Mouse (Mus musculus): Measurements from ENCODE around the gene Gm45062.

Gm45062 gene

DNA sequence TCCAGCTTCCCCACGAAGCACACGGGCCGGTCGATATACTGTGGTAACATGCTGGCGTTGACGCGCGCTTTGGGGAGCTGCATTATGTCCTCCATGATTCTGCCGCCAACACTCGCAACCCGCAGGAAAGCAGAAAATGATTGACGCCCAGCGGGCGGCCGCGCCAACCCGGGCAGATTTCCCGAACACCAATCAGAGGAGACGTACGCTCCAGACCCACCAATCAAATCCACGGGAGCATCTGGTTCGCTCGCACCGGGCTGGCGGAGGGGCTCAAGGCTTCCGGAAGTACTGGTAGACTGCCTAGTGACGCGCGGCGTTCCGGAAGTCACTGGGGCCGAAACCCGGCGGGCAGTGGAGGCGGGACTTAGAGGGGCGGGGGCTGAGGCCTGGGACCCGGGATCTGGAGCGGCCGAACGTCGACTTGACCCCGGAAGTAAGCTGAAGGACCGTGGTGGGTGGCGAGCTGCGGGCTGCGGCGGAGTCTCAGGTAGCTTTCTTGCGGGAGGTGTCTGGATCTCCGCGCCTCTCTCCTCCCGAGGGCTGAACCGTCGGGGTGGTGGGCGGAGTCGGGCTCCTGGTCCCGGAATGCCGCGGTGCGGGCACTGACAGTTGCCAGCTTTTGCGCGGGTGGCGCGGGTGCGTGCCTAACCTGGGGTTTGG, at the start of gene Gm45062, which contains the start of the genes Rpa3 and Umad1:
Gene Gm45062, plus strand, starts transcription at position 447 of the 663 bp plus-strand sequence.
Gene Rpa3, minus strand, starts transcription at position 170 of the 663 bp plus-strand sequence.
Gene Umad1, plus strand, starts transcription at position 285 of the 663 bp plus-strand sequence.
- DNase-seq (ENCODE audit: low spot score) = peak; percentile 94

DNA sequence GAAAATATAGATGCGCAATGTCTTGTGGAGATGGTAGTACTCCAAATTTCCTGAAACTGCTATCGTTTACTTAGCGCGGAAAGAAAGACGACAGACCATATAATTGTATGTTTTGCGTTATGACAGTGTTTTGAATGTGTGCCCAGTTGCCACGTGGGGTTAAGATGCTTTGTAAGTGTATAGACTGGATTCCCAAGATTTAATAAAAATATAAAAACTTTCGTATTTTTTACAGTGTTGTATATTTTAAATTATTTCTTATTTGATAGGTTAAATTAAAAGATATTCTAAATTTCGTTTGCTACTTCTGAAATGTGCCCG, 49.4 kb upstream of the Gm45062 start:
- no peak for DNase-seq (ENCODE audit: low spot score)

- DNase-seq (ENCODE audit: low spot score) = no peak
Observed at GRCm38 (mm10) chr6:8210661-8211060, 48.6 kb upstream of the Gm45062 start.

- DNase-seq (ENCODE audit: low spot score) = no peak
Observed at GRCm38 (mm10) chr6:8227035-8227434, 32.2 kb upstream of the Gm45062 start.

GRCm38 (mm10) chr6:8228596-8228995, 30.7 kb upstream of the Gm45062 start:
- no peak for DNase-seq (ENCODE audit: low spot score)

DNA sequence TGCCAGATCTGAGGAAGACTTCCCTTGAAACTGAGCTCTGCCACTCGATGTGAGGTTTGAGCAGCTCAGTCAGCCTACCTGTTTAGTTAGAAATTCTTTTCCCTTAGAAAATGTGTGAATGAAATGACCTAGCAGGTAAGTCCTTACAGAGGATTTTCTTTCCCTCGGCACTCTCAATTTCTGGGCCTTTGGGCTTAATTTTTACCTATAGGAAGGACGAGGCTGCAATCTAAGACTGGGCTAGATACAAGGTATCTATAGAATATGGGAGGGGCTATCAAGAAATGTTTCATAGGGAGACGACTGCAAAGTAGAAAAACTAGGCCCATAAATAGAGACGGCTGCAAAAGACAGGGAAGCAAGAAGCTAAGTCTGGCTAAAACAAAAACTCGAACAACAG, 934 bp upstream of the Gm45062 start:
- DNase-seq (ENCODE audit: low spot score) = no peak

DNA sequence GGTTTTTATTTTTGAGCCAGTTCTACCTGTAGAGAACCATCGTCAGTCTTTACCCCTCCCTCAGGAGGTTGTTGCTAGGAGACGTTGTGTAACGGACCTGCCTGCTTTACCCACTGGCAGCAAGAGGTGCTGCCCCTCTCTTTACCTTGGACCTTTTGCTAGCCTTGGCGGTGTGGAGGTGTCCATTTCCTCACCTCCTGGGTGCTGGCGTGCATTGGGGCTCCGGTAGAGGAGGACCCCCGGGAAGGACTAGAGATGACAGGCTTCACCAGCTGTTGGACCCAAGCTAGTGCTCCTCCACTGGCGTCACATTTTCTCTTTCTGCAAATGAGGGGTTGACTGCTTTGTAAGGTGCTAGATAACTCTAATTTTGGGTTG, 406 bp downstream of the Gm45062 start:
- no peak for DNase-seq (ENCODE audit: low spot score)

GRCm38 (mm10) chr6:8271047-8271446, 11.8 kb downstream of the Gm45062 start:
- DNase-seq (ENCODE audit: low spot score) = no peak

GRCm38 (mm10) chr6:8274387-8275054, 15.3 kb downstream of the Gm45062 start:
- DNase-seq (ENCODE audit: low spot score) = peak; percentile 25

GRCm38 (mm10) chr6:8275098-8275497, 15.8 kb downstream of the Gm45062 start:
- DNase-seq (ENCODE audit: low spot score) = no peak

- DNase-seq (ENCODE audit: low spot score) = no peak
Observed at GRCm38 (mm10) chr6:8276431-8276830, 17.2 kb downstream of the Gm45062 start.

- DNase-seq (ENCODE audit: low spot score) = no peak
Observed at GRCm38 (mm10) chr6:8278426-8279002, 19.3 kb downstream of the Gm45062 start.

GRCm38 (mm10) chr6:8283255-8283654, 24.0 kb downstream of the Gm45062 start:
- no peak for DNase-seq (ENCODE audit: low spot score)

GRCm38 (mm10) chr6:8285401-8285960, 26.2 kb downstream of the Gm45062 start:
- DNase-seq (ENCODE audit: low spot score) = no peak

DNA sequence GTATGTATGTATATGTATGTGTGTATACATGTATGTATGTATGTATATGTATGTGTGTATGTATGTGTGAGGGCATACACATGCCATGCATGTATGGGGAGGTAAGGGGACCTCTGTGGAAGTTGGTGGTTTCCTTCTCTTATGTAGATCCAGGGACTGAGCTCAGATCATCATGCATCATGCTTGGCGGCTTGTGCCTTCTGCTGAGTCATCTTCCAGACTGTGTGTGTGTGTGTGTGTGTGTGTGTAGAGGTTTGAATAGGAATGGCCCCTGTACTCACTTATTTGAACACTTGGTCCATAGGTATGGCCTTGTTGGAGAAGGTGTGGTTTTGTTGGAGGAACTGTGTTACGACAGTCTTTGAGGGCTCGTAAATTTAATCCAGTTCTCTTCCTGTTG, 26.9 kb downstream of the Gm45062 start:
- no peak for DNase-seq (ENCODE audit: low spot score)

GRCm38 (mm10) chr6:8288755-8289580, 29.7 kb downstream of the Gm45062 start:
- no peak for DNase-seq (ENCODE audit: low spot score)

DNA sequence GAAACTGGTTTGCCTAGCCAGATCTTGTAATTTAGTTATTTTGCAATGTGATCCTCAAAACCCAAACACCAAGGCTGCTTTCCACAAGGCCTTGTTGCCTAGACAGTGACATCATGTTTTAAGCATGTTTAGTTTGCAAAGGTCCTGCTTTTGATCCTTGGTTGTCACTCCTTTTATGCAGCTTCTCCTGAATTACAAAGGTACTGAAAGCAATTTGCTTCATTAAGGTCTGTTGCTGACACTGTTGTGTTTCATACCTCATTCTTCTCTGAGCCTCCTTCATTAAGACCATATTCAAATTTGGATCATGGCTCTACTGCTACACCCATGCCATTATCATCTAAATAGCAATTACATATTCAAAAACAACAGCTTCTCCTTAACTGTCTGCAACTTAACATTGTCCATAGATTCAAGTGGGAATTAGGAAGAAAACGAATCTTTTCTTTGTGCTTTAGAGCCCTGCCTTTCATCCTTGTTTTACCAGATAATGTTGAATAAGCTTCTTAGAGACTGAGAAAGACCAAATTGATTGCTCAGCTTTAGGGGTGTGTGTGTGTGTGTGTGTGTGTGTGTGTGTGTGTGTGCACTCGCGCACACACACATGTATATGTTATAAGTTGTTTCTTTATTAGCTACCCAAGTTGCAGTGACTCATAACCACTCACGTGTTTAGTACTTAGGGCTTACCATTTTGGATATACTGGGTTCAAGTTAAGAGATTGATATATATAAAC, 35.0 kb downstream of the Gm45062 start:
- no peak for DNase-seq (ENCODE audit: low spot score)

DNA sequence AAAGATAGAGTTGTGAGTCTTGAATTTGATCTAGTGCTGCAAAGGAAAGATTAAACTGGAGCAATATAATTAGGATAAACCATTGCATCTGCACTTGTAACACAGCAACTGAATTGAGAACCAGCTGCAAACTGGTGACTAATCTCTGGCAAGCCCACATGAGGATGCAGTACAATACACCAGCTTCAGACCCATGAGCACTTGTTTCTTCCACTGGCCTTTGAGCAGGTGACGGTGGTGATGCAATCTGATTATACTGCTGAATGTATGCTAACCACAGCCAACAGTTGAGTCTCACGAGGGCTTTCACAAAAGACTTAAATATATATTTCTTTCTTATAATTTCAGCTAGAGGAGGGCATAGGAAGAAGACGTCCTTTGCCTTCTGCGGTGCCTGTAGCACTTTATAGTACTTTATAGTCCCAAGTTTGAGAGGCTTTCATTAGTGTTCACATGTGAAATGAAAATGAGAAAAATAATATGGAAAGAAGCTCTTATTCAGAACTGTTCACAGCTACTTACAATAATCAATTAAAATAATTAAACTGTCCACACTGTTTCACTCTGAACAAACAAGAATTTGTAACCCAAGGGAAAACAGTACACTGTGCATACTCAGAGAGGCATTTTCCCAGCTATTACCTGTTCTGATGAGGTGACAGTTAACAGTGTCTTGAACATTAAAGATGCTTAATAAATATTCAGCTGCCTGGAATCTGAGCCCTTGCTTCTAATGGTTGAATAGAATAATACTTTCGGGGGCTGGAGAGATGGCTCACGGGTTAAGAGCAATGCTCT, 40.0 kb downstream of the Gm45062 start:
- DNase-seq (ENCODE audit: low spot score) = no peak

GRCm38 (mm10) chr6:8307878-8308775, 48.9 kb downstream of the Gm45062 start:
- DNase-seq (ENCODE audit: low spot score) = no peak

DNA sequence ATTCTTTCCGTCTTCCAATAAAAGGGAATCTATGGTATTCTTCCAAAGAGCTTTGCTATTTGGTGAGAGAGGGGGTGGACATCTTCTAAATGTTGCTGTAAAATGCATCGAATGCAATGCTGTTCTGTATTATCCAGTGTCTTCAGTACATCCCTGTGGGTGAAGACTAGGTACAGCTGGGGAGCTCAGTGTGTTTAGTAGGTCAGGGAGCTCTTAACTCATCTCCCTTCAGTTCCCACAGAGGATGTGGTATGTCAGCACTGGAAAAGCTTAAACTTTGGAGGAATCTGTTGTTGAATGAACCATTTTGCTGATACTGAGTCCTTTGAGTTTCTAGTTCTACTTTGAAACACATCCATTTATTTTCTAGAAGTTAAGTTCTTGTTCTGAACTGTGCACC, 53.3 kb downstream of the Gm45062 start:
- no peak for DNase-seq (ENCODE audit: low spot score)
